Mouse (Mus musculus): ENCODE data around the gene Slc35b3. TPM values are rescaled to one million over a fixed set of nuclear protein-coding genes. Genes with fewer than 3 reads are reported as not detected.

Slc35b3 gene
- polyA plus RNA-seq, 1 experiment from 2014 or later: 32.0 TPM

DNA sequence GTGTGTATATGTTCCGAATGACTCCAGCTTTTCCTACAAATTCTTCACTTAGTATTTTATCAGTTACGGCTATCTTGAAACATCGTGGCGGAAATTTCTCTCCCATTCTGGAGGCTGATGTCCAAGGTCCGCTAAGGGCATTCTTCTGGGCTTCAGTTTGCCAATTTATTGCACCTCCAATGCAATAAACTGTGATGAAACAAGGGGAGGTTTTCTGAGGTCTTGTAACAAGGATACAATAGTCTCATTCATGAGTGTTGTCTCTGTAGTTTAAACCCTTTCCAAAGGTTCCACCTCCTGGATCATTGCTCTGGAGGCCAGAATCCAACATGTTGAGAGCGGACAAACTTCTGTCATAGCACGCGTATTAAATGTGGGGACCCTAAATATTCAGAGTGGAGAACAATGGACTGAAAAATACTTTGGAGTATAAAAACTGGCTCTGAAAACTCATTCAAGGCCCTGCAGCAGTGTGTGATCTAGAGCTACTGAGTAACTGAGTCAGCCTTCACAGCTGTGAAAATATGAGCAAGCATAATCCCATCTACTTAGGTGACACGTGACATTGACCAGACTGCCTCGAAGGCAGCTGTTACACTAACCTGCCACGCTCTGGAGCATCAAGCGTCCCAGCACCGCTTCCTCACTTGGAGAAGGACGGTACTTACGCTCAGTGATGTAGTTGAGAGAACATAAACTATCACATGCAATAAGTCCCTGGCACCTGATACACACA lies 30.7 kb downstream of the Slc35b3 start:
- ATAC-seq (ENCODE audit: insufficient read depth, low FRiP score, low TSS enrichment): no peak
- Histone ChIP-seq H3K4me3 (ENCODE audit: low read depth, low read length) (no peak overlapping the region), H3K4me1 (ENCODE audit: control insufficient read depth, insufficient read depth, low read length) (no peaks in the 10 kb centered on the region), H3K9me3 (ENCODE audit: control insufficient read depth, low read length) (no peaks in the 10 kb centered on the region), H3K9ac (ENCODE audit: low read length) (no peak overlapping the region), H3K27me3 (ENCODE audit: control insufficient read depth, insufficient read depth, low read length) (no peaks in the 10 kb centered on the region), H3K36me3 (ENCODE audit: control insufficient read depth, insufficient read depth, low read length) (no peaks in the 10 kb centered on the region; the same call in 1 of the 2 replicates), H3K4me2 (ENCODE audit: low read depth) (no peak overlapping the region), H3K27ac (ENCODE audit: low read depth, low read length) (no peak overlapping the region)
- WGBS: 85% methylated on average over 15 of the region's 15 CpGs
- no peak for DNase-seq (ENCODE audit: low spot score)

- 66% methylated on average over 3 of the region's 3 CpGs for WGBS
- no peaks in the 10 kb centered on the region for H3K4me1 ChIP-seq (ENCODE audit: control insufficient read depth, insufficient read depth, low read length)
- H3K36me3 ChIP-seq (ENCODE audit: control insufficient read depth, insufficient read depth, low read length): no peaks in the 10 kb centered on the region
- no peaks in the 10 kb centered on the region for H3K27me3 ChIP-seq (ENCODE audit: control insufficient read depth, insufficient read depth, low read length)
- no peak overlapping the region for H3K4me2 ChIP-seq (ENCODE audit: low read depth)
- H3K9ac ChIP-seq (ENCODE audit: low read length): no peak overlapping the region
- DNase-seq (ENCODE audit: low spot score) (no peak), ATAC-seq (ENCODE audit: insufficient read depth, low FRiP score, low TSS enrichment) (no peak)
- no peaks in the 10 kb centered on the region for H3K9me3 ChIP-seq (ENCODE audit: control insufficient read depth, low read length)
- H3K4me3 ChIP-seq (ENCODE audit: low read depth, low read length): no peak overlapping the region
- no peak overlapping the region for H3K27ac ChIP-seq (ENCODE audit: low read depth, low read length)
Measured at GRCm38 (mm10) chr13:38922676-38923075, 38.0 kb downstream of the Slc35b3 start.

DNA sequence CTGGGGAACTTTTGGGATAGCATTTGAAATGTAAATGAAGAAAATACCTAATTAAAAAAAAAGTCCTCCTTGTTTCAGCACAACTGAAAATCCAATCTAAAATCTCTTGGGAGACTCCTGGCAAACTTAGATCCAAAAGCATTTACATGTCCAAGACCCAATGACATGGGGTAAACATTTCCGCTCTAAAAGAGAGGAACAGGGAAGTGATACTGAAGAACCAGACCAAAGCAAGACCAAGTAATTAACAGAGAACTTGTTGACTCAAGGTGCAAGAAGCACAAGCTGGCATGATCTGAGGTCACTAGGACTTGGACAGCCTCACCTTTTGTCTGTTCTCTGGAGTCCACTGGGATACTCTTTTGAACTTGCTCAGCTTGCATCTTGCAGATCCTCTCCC lies 39.4 kb downstream of the Slc35b3 start:
- no peaks in the 10 kb centered on the region for H3K4me1 ChIP-seq (ENCODE audit: control insufficient read depth, insufficient read depth, low read length)
- no peak overlapping the region for H3K4me3 ChIP-seq (ENCODE audit: low read depth, low read length)
- no peaks in the 10 kb centered on the region for H3K36me3 ChIP-seq (ENCODE audit: control insufficient read depth, insufficient read depth, low read length)
- H3K9ac ChIP-seq (ENCODE audit: low read length): no peak overlapping the region
- no peak overlapping the region for H3K27ac ChIP-seq (ENCODE audit: low read depth, low read length)
- H3K4me2 ChIP-seq (ENCODE audit: low read depth): no peak overlapping the region
- no peaks in the 10 kb centered on the region for H3K9me3 ChIP-seq (ENCODE audit: control insufficient read depth, low read length)
- no peaks in the 10 kb centered on the region for H3K27me3 ChIP-seq (ENCODE audit: control insufficient read depth, insufficient read depth, low read length)
- ATAC-seq (ENCODE audit: insufficient read depth, low FRiP score, low TSS enrichment) (no peak), DNase-seq (ENCODE audit: low spot score) (no peak)
- WGBS: 94% methylated on average over 1 of the region's 1 CpGs

GRCm38 (mm10) chr13:38918188-38918885 lies 42.3 kb downstream of the Slc35b3 start:
- Histone ChIP-seq H3K4me2 (ENCODE audit: low read depth) (no peak overlapping the region), H3K27me3 (ENCODE audit: control insufficient read depth, insufficient read depth, low read length) (no peaks in the 10 kb centered on the region), H3K27ac (ENCODE audit: low read depth, low read length) (no peak overlapping the region), H3K9me3 (ENCODE audit: control insufficient read depth, low read length) (no peaks in the 10 kb centered on the region), H3K4me1 (ENCODE audit: control insufficient read depth, insufficient read depth, low read length) (no peaks in the 10 kb centered on the region), H3K36me3 (ENCODE audit: control insufficient read depth, insufficient read depth, low read length) (no peaks in the 10 kb centered on the region), H3K9ac (ENCODE audit: low read length) (no peak overlapping the region), H3K4me3 (ENCODE audit: low read depth, low read length) (no peak overlapping the region)
- no peak for DNase-seq (ENCODE audit: low spot score)
- 66% methylated on average over 9 of the region's 9 CpGs for WGBS
- ATAC-seq (ENCODE audit: insufficient read depth, low FRiP score, low TSS enrichment): no peak

DNA sequence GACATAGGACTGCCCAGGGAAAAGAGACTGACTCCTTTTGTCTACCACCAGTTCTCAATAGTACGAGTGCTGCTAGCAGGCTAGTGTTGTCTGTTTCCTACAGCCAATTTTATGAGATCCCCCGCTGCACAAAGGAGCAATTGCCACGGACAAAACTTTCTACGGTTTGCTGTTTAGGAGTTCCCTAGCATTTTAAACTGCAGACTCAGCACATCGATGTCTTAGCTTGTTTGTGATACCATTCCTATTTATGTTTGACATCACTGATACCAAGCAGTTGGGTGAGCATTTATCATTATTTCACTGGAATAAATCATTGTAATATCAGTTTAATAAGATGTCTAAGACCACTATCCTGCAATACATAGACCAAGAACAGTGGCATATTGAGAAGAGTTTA lies 43.1 kb downstream of the Slc35b3 start:
- no peak for ATAC-seq (ENCODE audit: insufficient read depth, low FRiP score, low TSS enrichment)
- 42% methylated on average over 5 of the region's 5 CpGs for WGBS
- H3K4me2 ChIP-seq (ENCODE audit: low read depth): no peak overlapping the region
- no peaks in the 10 kb centered on the region for H3K9me3 ChIP-seq (ENCODE audit: control insufficient read depth, low read length)
- no peaks in the 10 kb centered on the region for H3K4me1 ChIP-seq (ENCODE audit: control insufficient read depth, insufficient read depth, low read length)
- H3K9ac ChIP-seq (ENCODE audit: low read length): no peak overlapping the region
- H3K27ac ChIP-seq (ENCODE audit: low read depth, low read length): no peak overlapping the region
- no peak for DNase-seq (ENCODE audit: low spot score)
- H3K4me3 ChIP-seq (ENCODE audit: low read depth, low read length): no peak overlapping the region
- no peaks in the 10 kb centered on the region for H3K27me3 ChIP-seq (ENCODE audit: control insufficient read depth, insufficient read depth, low read length)
- H3K36me3 ChIP-seq (ENCODE audit: control insufficient read depth, insufficient read depth, low read length): no peaks in the 10 kb centered on the region

GRCm38 (mm10) chr13:38914771-38915170 lies 45.9 kb downstream of the Slc35b3 start:
- 85% methylated on average over 6 of the region's 6 CpGs for WGBS
- DNase-seq (ENCODE audit: low spot score): no peak
- no peak overlapping the region for H3K4me3 ChIP-seq (ENCODE audit: low read depth, low read length)
- no peaks in the 10 kb centered on the region for H3K4me1 ChIP-seq (ENCODE audit: control insufficient read depth, insufficient read depth, low read length)
- no peak for ATAC-seq (ENCODE audit: insufficient read depth, low FRiP score, low TSS enrichment)
- H3K27me3 ChIP-seq (ENCODE audit: control insufficient read depth, insufficient read depth, low read length): no peaks in the 10 kb centered on the region
- no peak overlapping the region for H3K27ac ChIP-seq (ENCODE audit: low read depth, low read length)
- no peaks in the 10 kb centered on the region for H3K36me3 ChIP-seq (ENCODE audit: control insufficient read depth, insufficient read depth, low read length)
- H3K4me2 ChIP-seq (ENCODE audit: low read depth): no peak overlapping the region
- no peaks in the 10 kb centered on the region for H3K9me3 ChIP-seq (ENCODE audit: control insufficient read depth, low read length)
- no peak overlapping the region for H3K9ac ChIP-seq (ENCODE audit: low read length)

GRCm38 (mm10) chr13:38892364-38892763 lies 68.3 kb downstream of the Slc35b3 start:
- no peak overlapping the region for H3K27ac ChIP-seq (ENCODE audit: low read depth, low read length)
- no peak overlapping the region for H3K4me3 ChIP-seq (ENCODE audit: low read depth, low read length)
- H3K9me3 ChIP-seq (ENCODE audit: control insufficient read depth, low read length): no peaks in the 10 kb centered on the region
- no peaks in the 10 kb centered on the region for H3K36me3 ChIP-seq (ENCODE audit: control insufficient read depth, insufficient read depth, low read length)
- WGBS: 82% methylated on average over 3 of the region's 3 CpGs
- H3K9ac ChIP-seq (ENCODE audit: low read length): no peak overlapping the region
- H3K4me2 ChIP-seq (ENCODE audit: low read depth): no peak overlapping the region
- no peaks in the 10 kb centered on the region for H3K4me1 ChIP-seq (ENCODE audit: control insufficient read depth, insufficient read depth, low read length)
- DNase-seq (ENCODE audit: low spot score) (no peak), ATAC-seq (ENCODE audit: insufficient read depth, low FRiP score, low TSS enrichment) (no peak)
- H3K27me3 ChIP-seq (ENCODE audit: control insufficient read depth, insufficient read depth, low read length): no peaks in the 10 kb centered on the region
